Mouse (Mus musculus) mature B cell (primary cell): Measurements from ENCODE around the gene Ugt1a1.
"Not testable (repeated sequence)": the region's sequence is repeated elsewhere in the genome, so short reads cannot be mapped to it uniquely, and the experiment has no call there.

Source experiments
- in situ Hi-C: fragments of 300-500 bp; cut with MboI; formaldehyde crosslinking; loops from 2 replicates; pipeline ENCODE4 v1.14.3; 2019

Ugt1a1 gene

DNA sequence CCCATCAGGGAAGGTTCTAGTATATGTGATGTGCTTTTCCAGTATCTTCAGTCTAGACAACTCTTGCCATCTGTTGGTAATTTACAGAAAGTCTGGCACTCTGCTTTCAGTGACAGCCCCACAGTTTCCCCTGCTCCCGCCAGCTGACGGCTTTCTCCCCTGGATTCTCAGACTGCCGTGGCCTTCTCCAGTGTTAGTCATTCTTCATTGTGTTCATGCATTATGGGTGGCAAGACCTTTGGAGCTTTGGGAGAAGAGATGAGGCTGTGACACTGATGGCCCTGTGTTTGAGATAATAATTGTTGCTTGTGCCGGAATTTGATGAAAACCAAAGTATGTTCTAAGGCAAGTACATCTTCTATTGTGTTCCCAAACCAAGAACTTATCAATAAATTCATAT, 6.8 kb downstream of the Ugt1a1 start:
- in situ Hi-C loops = no loop called here

DNA sequence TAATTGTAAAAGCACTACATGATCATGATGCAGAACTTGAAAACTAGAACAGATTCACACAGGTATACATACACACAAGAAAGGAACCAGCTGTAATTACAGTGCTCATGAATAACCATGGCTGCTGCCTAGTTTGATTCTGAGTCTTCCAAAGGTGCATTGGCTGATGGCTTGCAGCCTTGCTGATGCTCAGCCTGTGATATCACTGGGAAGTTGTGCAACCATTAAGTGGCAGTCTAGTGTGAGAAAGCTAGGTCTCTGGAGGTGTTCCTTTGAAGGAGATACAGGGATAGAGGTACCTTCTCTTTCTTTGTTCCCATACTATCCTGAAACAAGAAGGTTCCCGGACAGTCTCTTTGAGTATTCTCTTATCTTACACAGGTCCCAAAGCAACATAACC, 7.3 kb downstream of the Ugt1a1 start:
- in situ Hi-C loops = no loop called here

DNA sequence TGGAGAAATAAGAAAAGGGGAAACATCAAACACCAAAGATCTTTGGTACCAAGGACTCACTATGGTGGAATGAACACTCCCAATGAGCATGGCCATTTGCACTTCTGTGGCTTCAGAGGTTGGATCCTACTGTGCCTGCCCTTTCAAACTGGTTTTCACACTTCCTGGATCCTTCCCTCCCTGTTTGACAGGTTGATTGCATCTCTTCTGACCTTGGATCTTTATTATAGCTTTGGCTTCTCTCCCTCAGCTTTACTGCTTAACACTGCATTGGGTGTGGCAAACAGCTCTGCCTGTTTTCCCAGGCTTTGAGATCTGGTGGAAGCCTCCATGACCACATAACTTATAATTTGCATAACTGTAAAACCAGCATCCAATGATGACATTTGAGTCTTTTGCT, 8.6 kb downstream of the Ugt1a1 start:
- in situ Hi-C loops = no loop called here

DNA sequence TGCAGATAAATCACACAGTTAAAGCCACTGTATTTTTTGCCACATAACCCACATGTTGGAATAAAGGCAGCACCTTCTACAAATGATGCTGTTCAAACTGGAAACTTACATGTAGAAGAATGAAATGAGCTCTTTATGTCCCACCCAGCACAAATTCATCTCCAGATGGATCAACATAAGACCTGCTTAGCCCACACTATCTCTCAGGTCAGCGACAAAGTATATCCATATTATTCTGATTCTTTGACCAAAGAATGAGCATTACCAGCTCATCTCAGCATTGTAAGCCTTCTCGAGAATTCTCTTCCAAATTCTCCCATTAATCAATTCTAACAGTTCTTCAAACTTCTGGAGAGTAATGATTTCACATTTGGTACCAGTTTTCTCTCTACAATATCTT, 10.5 kb downstream of the Ugt1a1 start:
- in situ Hi-C loops = no loop called here

DNA sequence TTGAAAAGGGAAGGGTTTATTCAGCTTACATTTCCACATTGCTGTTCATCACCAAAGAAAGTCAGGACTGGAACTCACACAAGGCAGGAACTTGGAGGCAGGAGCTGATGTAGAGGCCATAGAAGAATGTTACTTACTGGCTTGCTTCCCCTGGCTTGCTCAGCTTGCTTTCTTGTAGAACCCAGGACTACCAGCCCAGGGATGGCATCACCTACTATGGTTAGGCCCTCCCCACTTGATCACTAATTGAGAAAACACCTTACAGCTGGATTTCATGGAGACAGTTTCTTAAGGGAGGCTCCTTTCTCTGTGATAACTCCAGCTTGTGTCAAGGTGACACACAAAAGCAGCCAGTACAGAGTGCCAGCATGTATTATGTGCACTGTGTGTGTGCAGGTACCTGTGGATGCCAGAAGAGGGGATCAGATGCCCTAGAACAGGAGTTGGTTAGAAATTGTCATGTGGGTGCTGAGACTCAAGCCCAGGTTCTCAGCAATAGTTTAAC, 11.3 kb downstream of the Ugt1a1 start:
- in situ Hi-C loops = not testable (repeated sequence)

DNA sequence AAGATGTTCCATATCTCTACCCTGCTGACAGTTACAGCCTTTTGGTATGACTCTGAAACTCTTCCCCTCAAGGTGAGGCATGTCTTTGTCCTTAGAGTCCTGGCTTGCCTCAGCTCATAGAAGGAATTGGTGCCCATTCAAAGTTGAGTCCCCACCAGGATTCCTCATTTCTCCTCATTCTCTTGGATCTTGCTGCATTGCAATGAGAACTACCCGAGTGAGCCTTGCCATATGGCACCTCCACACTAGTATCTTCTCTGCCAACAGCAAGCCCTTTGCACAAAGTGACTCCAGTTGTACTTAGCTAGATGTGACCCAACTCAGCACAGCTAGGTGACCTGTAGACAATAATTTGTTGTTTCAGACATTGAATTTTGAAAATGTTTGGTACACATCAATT, 11.8 kb downstream of the Ugt1a1 start:
- in situ Hi-C loops = no loop called here

DNA sequence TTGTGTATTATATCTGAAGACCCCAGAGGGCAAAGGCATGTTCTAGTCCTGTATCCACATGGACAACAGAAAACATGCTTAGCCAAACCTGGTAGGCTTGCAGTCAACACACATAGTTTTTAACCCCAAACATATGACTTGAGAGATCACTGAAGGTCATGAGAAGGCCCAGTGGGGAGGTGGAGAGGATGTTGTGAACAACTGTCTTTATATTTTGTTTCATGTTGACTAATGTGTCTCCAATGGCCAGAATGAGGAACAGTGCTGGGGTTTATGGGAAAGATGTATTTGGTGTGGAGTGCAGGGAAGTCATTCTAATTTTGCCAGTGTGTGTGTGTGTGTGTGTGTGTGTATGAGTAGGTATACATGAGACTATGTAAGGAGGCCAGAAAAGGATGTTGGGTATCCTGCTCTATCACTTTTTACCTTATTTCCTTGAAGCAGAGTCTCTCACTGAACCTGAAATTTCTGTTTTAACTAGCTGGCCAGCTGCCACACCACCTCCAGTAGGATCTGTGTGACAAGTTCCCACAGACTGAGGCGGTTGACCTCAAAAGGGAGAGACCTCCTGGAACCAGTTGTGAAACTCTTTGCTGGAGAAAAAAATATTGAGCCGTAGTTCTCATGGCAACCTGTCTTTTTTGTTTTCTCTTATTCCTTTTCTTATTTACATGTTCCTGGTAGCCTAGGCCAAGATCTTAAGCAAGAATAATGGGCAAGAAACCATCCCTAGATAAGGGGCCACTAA, 12.4 kb downstream of the Ugt1a1 start:
- in situ Hi-C loops = no loop called here

DNA sequence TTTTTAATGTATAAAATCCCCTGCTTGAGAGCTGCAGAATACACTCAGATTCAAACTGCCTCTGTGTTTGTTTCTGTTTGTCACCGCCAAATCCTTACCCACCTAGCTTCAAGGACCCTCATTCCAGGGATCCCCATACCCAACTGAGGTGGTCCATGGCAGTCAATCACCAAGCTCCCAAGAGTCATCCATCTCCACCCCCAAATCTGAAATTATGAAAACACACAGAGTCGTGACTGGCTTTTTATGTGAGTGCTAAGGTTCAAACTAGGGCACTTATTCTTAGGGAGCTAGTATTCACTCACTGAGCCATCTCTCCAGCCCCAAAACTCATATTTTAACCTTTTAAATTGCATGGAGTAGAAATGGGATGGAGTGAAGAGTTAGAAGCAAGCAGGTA, 13.5 kb downstream of the Ugt1a1 start:
- in situ Hi-C loops = not testable (repeated sequence)

DNA sequence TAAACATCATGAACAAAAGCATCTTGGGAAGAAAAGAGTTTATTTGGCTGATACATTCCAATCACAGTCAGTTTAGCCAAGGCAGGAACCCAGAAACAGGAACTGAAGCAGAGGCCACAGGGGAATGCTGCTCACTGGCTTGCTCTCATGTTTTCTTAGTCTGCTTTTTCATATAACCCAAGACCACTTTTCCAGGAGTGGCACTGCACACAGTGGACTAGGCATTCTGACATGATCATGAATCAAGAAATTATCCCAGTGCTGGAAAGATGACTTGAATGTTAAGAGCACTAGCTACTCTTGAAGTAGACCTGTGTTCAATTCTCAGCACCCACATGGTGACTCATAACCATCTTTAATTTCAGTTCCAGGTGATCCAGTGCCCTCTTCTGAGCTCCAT, 14.0 kb downstream of the Ugt1a1 start:
- in situ Hi-C loops = no loop called here

DNA sequence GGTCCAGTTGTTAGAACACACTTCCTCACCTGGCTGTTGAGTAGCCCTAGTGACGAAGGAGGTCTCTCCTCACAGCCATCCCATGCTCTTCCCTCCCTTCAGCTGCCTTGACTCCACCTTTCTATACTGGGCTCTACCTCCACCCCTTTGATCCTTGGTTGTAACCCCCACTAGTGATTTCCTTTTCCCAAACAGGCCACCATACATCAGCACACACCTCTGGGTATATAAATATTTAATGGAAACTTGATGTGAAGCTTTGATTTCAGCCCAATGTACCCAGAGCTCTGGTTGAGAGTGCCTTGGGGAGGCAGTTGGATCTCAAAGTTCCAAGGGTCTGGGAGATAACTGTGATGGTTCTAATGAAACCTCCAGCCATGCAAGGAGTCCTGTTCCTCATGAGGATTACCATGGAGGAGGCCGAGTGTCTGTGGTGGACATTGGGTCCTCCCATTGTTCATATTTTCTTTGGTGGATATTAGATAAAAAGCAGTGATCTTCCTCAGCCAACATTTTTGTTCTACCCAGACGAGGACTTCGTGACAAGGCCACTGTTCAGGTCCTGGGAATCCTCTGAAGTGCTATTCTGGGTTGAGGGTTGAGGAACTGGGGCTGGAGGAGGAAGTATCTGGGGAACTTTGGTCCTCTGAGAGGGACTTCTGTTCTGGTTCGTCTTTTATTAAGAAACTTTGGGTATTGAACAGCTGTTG, 15.1 kb downstream of the Ugt1a1 start, which contains the start of gene Mroh2a:
Gene Mroh2a, plus strand, starts transcription at position 317 of the 710 bp plus-strand sequence.
- in situ Hi-C loops = no loop called here

DNA sequence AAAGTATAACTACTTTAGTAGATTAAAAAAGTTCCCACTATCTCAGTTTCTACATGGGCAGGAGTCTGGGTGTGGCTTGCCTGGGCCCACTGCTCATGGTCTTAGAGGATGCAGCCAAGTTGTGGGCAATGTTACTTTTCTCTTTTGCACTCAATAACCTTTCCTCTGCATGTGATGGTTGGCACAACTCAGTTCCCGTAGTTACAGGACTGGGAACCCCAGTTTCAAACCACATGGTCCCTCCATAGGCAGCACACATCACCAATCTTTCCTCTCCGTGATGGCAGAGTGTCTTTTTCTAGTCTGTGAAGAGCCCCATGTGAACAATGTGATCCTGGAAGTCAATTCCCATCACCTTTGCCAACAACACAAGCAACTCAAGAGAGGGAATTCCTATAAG, 15.7 kb downstream of the Ugt1a1 start:
- in situ Hi-C loops = no loop called here

DNA sequence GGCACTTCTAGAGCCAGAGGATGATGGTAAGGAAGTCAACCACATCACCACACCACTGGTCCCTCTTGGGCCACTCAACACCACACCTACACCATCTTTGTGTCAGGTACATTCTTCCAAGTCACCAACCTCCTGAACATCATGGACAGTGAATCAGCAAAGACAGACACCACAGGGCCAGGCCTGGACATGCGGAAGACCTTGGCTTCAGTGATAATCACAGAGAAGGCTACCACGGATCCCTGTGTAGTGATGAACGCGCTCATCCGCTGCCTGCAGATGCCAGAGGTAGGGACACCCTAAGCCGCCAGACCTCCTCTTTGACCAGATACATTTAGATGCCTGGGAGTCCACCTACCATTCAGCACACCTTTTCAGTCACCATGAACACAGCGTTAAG, 16.4 kb downstream of the Ugt1a1 start:
- in situ Hi-C loops = no loop called here

DNA sequence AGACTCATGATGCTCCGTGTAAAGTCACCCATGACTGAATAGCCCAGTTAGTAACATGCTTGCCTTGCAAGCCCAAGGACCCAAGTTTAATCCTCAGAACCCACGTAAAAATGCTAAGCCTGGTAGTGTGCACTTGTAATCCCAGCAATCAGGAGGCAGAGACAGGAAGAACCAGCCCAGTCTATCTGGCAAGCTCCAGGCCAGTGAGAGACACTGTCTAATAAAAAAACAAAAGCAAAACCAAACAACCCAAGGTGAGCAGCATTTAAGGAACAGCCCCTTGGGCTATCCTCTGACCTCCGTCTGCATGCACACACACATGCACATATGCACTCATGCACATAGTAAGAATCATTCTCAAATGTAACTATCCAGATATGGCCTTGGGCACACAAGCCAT, 17.8 kb downstream of the Ugt1a1 start:
- in situ Hi-C loops = no loop called here

DNA sequence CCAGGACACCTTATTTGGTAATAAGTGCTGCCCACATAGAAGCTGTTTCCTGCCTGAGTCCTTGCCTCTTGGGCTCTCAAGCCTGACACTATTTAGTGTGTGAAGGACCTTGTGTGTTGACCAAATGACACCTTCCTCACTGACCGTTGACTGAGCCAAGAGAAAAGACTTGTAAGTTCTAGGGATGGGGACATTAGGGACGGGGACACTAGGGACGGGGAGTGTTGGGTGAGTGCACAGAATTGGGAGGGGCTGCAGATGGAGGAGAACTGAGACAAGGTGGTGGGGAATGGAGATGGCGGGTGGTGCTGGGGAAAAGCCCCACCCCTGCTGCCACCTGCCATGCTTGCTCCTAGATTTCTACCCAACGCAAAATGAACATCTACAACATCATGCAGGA, 18.2 kb downstream of the Ugt1a1 start:
- in situ Hi-C loops = no loop called here

DNA sequence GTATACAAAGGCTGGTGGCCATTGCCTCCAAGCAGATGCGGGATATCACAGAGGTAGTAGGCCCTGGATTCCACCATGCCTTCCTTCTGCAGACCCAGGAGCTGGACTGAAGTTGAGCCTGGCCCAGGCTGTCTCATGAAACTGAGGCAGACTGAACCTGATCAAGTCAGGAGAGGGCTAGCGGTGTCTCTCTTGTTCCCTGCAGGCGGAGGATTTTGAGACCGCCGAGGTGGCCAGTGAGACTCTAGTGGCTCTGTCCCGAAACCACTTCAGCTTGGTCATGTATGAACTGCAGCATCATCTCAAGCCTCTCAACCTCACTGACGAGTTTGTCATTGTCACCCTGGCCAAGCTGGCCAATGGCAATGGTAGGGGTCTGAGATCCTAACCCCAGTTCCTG, 18.7 kb downstream of the Ugt1a1 start:
- in situ Hi-C loops = no loop called here

DNA sequence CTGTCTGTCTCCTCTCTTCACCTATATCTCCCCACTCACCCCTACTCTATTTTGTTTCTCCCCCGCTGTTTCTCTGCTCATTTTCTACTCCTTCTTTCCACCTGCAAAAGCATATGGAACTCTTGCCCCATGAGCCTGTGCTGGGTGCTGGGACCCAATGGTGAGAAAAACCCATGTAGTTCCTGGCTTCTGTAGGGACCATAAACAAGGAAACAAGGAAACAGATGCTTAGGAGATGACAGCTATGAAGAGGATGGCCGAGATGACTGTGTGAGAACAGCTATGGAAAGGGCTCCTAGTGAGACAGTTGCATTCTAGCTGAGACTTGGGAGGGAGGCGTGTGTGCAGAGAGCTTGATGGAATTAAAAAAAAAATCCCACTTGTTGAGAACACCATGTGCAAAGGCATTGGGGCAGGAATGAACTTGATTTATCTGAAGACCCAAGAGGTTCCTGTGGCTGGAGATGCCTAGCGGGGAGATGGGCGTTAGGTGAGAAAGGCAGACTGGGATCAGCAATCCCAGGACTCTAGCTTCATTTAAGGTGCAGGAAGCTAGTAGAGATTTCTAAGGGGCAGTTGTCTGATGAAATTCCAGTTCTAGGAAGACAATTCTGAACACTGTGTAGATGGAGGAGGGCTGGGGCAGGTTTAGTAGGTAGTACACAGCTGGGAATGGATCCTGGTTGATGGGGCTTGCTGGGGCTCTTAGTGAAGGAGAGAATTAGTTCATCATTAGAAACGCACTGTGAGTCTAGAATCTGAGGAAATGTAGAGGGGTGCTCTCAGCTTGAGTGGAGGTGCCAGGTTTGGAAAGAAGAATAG, 19.4 kb downstream of the Ugt1a1 start:
- in situ Hi-C loops = no loop called here

DNA sequence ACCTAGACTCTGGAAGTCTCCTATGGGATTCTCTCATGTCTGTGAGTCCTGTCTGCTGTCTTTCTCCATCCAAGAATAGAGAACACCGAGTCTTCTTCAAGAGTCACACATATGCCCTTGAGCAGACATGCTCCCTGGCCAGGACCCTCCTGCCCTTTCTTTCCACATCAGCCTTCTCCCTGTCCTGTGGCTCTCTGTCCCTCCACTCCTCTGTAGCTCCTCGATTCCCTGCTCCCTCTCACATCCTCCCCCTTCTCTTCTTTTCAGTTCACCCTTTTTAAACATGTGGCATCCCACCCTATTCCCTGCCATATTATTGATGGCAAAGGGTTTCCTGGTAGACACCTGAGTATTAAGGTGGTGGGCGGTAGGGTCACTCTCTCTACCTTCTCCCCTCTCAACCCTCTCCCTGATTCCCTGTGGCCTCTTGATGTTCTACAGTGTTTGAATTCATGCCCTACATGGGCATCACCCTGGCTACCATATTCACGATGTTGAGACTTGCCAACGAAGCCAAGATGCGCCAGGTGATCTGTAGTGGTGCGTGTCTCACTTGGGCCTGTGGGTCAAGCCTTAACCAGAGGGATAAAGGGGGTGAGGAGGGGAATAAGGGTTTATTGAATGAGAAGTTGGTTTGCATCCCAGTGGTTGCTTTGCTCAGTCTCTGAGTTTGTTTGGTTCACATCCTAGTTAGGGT, 20.2 kb downstream of the Ugt1a1 start:
- in situ Hi-C loops = no loop called here

DNA sequence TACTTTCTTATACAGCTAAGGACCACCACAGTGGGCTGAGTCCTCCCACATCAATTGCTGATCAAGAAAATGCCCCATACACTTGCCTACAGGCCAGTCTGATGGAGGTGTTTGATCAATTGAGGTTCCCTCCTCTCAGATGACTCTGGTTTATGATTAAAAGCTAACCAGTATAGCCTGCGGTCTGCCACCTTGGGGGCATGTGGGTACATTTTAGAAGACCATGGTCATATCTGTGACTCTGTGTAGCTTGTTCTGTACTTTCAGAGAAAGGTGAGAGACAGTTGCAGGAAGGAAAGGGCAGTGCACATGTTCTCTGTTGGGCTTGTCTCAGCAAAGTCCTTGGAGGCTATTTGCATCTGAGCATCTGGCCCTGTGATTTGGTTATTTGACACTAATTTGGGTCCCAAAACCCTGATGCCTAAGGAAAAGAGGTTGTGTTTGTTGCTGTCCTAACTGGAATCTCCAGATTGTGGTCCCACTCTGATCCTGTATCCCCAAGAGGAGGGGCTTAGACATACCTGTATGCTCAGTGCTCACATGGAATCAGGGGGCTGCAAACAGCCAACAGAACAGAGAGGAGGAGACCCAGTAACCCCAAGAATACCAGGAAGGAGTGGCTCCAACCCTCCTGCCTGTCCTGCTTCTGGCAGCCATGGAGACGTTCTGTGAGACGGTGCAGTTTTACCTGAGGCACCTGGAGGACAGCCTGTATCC, 21.1 kb downstream of the Ugt1a1 start:
- in situ Hi-C loops = no loop called here

DNA sequence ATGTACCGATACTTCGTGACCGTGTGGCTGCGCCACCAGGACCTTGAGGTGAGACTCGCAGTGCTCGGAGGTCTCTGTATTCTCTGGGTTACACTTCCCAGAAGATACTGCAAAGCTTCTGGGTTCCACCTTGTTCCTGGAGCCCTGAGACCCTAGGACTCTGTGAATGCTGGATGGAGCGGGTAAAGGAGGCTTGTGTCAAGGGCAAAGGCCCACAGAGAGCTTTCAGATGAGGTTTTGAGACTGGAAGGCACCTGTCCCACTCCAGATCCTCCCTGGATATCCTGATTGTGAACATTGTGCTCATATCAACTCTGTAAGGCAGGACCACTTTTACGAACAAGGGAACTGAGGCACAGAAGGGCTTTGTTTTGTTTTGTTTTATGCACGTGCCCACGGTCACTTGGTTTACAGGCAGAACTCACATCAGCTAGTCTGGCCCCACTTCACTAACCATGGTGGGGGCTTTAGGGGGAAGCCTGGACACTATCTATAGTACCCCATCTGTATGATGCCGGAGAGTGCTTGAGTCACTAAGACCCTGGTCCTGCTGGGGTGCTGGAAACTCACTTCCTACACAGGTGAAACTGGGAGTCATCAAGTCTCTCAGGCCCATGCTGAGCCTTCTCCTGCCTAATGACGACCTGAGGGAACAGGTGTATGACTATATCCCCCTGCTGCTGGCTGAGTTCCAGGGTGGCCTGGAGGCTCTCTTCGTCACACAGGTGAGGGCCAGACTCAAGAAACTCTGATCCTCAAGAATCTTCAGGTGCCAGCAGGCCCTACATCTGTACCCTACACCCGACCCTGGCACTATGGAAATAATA, 21.9 kb downstream of the Ugt1a1 start:
- in situ Hi-C loops = no loop called here

DNA sequence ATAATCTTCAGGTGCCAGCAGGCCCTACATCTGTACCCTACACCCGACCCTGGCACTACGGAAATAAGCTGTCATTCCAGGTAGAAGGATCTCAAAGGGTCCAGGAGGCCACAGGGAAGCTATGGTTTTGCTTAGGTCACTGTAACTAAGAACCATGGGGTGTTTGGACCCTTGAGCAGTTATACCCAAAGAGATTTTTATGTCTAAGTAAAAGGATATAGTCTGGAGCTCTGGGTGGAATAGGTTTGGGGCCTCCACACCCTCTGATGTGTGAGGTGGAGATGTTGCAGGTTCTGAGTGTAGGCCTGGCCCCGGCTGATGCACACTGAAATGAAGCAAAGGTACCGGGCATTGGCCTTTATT, 22.5 kb downstream of the Ugt1a1 start:
- in situ Hi-C loops = no loop called here
